Mouse (Mus musculus): ENCODE measurements at regions not wholly inside any gene's neighbourhood (a gene's known extent, or its start where the extent isn't known, plus 50 kb on each side); places are given as distances from the start of the nearest gene placed in this dataset.

DNA sequence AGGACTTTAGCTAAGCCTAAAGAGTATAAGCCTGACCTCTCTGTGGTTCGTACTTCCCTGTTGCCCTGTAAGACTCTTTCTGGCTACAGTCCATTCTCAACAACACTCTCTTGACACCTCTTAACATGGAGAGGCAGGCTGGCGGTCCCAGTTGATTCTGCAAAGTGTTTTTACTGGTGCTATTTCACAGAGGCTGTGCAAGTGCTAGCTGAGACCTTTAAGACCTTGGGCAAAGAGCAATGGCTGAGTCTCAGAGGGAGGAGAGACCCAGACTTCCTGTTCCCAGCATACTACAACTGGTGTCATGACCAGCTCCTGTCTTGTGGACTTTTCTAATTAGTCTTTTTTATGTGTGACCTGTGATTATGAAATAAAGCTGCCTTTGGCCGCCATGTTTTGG, 159.6 kb downstream of the Lyplal1 start:
- TF ChIP-seq POLR2A (IDR thresholded peaks at IDR 0.05; ENCODE audit: control insufficient read depth, extremely low read depth, insufficient read depth, low read length, poor library complexity) (no peak), CTCF (IDR thresholded peaks at IDR 0.05; ENCODE audit: borderline replicate concordance, control insufficient read depth, extremely low read depth, insufficient read depth, low read length, poor library complexity) (no peak)
